Mouse (Mus musculus) B cell, adult 2 months (primary cell): ENCODE data around the gene Eps8l2.

Source experiments
- DNase-seq, 2 experiments: peaks; one replicate each; pipeline ENCODE4 v3.0.0; 2022

The Eps8l2 gene

DNA sequence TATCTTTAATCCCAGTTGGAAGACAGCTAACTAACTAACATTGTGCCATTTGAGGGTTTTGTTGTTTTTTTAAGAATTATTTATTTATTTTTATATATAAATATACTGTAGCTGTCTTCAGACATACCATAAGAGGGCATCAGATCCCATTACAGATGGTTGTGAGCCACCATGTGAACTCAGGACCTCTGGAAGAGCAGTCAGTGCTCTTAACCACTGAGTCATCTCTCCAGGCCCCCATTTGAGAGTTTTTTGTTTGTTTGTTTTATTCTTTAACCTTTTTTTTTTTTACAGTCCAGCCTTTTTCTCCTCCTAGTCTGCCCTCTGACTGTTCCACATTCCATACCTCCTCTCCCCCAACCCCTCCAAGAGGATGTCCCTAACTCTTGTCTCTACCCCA, 8.0 kb upstream of the Eps8l2 start:
- no peak for DNase-seq

- DNase-seq, result no peak
Measured at GRCm38 (mm10) chr7:141331990-141332389, 6.7 kb upstream of the Eps8l2 start.

DNA sequence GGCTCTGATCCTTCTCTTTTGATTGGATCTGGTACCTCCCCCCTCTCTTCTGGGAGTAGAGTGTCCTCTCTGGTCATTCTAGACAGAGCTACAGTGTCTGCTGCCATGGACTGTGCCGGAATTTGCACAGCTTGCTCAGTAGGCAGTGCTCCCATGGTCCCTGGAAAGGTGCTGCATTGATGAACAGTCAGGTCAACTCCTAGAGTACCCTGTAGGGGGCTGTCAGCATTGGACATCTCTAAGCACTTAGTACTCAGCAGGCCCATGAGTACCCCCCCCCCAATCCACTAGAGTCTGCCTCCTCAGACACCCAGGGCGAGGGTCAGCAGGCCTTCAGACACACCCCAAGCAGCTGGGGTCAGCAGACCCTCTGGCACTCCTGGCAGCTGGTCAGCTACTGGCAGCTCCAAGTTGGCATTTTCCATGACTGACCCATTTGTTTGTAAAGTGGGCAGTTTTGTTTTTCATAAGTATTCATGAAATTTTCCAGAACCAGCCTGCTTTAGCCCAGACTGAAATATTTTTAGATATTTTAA, 3.6 kb upstream of the Eps8l2 start:
- DNase-seq, result no peak

GRCm38 (mm10) chr7:141335682-141336081, 3.0 kb upstream of the Eps8l2 start:
- no peak for DNase-seq

GRCm38 (mm10) chr7:141336296-141336695, 2.4 kb upstream of the Eps8l2 start:
- DNase-seq, result no peak

GRCm38 (mm10) chr7:141337716-141338416, 814 bp upstream of the Eps8l2 start:
- DNase-seq, result no peak

DNA sequence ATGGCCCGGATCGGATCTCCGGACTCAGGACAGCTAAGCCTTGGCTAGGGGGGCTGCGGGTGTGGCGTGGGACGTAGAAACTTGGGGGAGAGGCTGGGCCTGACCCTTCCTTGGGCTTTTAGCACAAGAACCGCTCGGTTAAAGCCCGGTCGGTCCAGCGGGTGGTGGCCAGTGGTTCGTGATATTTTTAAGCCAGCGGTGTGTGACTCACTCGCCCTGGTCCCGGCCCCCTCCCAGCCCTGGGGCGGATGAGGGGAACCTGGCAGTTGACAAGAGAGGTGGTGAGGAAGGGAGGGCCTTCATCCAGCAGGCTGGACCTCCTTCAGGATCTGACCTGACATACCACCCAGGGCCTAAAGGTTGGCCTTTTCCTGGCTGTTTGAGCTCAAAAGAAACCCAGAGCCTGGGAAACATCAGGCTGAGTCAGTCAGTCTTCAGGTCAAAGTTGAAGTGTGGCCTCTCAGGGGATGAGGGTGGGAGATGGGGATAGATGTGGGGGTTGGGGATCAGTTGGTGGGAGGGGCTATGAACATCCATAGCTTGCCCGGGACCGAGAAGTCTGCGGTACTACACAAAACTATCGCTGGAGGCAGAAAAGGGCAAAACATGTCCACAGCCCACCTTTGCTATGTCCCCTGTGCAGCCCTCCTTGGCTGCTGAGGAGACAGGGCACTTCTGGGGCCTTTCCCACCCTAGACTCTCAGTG, 688 bp downstream of the Eps8l2 start:
- DNase-seq, result no peak

DNA sequence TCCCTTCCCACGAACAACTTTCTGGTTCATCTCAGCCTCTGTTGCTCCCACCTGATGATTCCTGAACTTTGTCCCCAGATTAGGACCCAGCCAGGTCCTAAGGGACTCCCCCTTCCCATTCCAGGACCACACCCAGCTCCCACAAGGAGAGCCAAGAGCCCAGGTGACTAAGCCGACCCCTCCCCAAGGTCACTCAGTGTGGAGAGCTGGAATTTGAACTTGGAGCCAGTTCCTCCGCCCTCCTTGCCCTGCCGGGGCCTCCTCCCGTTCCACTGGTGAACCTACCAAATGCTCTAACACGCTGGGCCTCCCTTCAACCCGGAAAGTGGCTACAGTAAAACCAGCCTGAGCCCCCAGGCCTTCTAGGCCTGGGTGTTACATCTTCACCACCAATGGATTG, 1.3 kb downstream of the Eps8l2 start:
- DNase-seq, result no peak

- DNase-seq, result no peak
Measured at GRCm38 (mm10) chr7:141340476-141340875, 1.8 kb downstream of the Eps8l2 start.

DNA sequence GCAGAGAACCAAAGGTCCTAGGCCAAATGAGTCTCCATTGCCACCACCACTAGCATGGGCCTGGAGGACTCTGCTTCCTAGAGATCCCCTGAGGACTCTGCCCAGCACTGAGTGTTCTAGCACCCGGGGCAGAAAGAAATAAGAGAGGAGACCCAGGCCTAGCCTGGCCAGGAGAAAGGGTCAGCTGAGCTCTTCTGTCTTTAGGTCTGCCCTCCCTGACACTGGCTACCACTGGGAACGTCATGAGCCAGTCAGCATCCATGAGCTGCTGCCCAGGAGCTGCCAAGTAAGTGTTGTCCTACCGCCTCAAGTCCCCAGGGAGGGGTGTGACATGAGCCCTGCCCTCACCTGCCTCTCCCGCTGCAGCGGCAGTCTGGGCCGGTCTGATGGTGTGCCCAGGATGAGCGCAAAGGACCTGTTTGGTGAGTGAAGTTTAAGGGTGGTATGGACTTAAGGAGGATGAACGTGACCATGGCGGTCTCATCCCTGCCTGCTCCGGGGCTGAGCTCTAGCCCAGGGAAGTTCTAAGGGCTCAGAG, 3.1 kb downstream of the Eps8l2 start:
- DNase-seq, result no peak

- DNase-seq, result no peak
Measured at GRCm38 (mm10) chr7:141343230-141343629, 4.5 kb downstream of the Eps8l2 start.

DNA sequence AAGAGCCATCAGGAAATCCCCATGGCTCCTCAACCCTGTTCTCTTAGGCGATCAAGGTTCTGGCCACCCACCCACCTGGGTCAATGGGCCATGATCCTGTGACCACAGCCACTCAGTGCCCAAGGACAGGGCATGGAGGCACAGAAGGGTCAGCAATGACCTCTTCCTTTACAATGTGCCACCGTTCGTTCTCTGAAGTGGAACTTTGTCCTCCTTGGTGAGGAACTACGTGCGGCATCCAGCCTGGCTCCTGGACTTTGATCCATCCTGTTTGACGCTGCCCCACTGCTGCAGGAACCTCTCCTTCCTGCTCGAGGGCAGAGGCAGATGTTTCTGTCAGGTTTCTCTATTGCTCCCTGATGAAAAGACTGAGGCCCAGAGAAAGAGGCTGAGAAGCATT, 5.0 kb downstream of the Eps8l2 start:
- no peak for DNase-seq

GRCm38 (mm10) chr7:141344787-141345186, 6.1 kb downstream of the Eps8l2 start:
- no peak for DNase-seq

DNA sequence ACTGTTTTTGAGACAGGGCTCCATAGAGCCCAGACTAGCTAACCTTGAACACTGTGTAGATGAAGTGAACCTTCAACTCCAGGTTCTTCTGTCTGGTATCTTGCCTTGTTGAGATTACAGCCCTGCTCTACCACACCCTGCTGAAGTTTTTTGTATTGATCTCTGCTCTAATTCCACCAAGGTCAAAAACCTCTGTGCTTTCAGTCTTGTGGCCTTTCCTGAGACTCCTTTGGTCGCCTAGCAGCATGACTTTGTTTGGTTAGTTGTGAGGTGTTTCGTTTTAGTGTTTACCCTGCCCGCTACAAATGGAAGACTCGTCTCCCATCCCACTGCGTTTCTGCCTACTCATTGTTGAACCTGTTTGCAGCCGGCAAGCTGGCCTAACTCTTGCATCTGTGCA, 12.4 kb downstream of the Eps8l2 start:
- DNase-seq, result no peak

DNA sequence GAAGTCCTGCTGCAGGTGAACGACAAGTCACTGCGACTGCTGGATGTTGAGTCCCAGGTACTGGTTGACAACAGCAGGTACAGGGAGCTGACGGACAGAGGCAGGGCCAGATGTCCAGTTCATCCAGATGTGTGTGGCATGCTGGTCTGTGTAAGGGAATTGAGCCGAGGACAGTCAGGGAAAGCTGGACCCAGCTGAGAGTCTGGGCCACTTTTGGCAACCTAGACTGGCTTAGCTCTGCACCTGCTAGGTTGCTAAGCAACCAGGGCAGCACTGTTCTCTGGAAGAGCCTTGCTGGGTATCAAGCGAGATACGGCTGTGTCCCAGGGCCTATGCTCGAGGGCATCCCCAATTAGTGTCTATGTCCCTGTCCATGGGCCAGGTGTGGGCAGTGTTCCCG, 16.4 kb downstream of the Eps8l2 start:
- DNase-seq, result no peak

- no peak for DNase-seq
Measured at GRCm38 (mm10) chr7:141355626-141356326, 17.1 kb downstream of the Eps8l2 start.

DNA sequence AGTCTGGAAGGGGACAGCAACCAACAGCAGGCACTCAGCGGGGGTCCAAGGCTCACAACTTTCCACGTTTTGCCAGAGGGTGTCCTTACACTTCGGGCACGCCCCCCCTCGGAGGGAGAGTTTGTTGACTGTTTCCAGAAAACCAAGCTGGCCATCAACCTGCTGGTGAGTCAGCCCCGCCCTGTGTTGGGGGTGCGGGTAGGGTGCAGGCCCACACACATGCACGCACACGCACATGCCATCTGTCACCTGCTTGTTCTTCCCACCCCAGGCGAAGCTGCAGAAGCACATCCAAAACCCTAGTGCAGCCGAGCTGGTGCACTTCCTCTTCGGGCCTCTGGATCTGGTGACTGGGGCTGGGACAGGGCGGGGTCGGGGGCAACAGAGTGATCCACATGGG, 18.3 kb downstream of the Eps8l2 start:
- no peak for DNase-seq

GRCm38 (mm10) chr7:141361510-141361909, 22.8 kb downstream of the Eps8l2 start:
- DNase-seq, result peak; percentile 42 to 51

DNA sequence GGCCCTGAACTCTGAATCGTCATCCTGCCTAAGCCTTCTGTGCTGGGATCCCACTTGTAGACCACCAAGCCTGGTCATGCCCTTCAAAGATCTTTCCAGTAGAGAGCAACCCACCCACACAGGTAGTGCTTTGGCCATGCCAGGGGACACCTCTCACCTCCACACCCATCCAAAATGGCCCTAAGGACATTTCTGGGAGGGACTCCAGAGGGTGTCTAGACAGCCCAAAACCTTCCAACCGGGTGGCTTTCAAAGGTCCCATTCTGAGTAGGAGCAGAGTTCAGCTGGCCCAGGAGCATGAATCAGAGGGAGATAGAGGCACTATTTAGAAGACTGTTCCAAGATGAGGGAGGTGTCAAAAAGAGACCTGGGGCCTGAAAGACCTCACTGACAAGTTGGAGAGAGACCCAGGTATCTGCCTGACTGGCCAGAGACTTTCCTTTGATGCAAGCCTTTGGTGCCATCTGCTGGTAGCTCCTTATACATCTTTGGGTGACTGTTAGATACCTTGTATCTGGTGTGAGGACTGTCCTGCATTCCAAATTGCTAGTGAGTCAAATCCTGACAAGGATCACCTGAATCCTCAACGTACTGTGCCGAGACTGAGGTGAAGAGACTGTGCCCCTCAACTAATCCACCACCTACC, 24.5 kb downstream of the Eps8l2 start:
- DNase-seq, result peak; percentile 78 to 81

DNA sequence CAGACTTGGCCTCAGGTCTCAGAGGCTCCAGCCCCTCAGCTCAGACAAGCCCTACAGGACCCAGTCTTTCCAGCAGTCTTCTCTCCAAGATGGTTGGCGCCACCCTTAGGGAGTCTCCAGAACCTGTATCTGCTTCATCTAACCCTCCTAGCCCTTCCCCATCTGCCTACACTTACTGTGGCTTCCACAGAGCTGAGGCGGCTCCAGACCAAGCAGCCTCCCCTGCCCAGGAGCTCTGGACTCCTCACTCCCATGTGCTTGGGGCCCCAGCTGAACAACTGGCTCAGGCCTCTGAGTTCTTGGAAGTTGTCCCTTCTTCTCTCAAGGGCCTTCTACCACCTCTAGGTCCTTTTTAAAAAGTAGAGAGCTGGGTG, 25.1 kb downstream of the Eps8l2 start:
- no peak for DNase-seq

DNA sequence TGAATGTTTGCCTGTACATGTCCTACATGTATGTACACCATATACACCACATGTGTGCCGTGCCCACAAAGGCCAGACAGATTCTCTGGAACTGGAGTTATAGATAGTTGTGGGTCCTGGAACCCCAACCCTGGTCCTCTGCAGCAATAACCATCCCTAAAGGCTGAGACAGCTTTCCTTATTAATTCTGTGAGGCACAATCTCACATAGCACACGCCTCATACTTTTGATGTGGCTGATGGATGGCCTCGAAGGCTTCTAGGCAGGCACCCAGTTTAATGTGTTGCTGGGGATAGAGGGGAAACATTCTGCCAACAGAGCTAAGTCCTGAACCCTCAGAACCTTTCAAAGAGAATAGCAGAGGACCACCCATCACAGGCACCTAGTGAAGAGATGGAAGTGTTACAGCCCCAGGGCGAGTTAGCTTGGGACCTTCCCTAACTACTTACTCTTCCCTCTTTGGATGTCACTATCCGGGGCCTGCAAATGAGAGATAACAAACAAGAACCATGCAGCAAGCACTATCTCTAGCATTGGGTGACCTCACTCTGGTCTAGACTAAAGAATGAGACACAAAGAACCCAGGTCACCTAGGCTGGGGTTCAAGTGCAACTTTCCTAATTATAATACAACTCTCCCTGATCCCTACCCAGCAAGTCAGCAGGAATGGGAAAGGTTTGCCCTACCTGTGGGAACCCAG, 25.8 kb downstream of the Eps8l2 start:
- no peak for DNase-seq

- no peak for DNase-seq
Measured at GRCm38 (mm10) chr7:141365049-141365445, 26.4 kb downstream of the Eps8l2 start.
